Mouse (Mus musculus) kidney, embryonic 15.5 days (tissue): ENCODE results near the gene Baz2b. TPM values are rescaled to one million over a fixed set of nuclear protein-coding genes. Genes with fewer than 3 reads are reported as not detected.

Experiments used
- ATAC-seq: fragments of 200-750 bp; cut with Nextera tagmentation; replicated peaks from 2 replicates; pipeline ENCODE4 v1.8.0; 2017; ENCODE audit warnings: moderate TSS enrichment; ENCODE audit not compliant: low FRiP score
- H3K27ac ChIP-seq: fragments of 300-500 bp; sonication (generic); 2 replicates; pipeline ENCODE4 v1.5.1; 2015; ENCODE audit warnings: mild to moderate bottlenecking, inconsistent platforms
- H3K27me3 ChIP-seq: fragments of 300-500 bp; sonication (generic); 2 replicates; pipeline ENCODE4 v1.6.1; 2015; ENCODE audit warnings: inconsistent platforms
- H3K36me3 ChIP-seq: fragments of 300-500 bp; sonication (generic); 2 replicates; pipeline ENCODE4 v1.6.1; 2015; ENCODE audit warnings: inconsistent platforms
- H3K4me1 ChIP-seq: fragments of 300-500 bp; sonication (generic); 2 replicates; pipeline ENCODE4 v1.6.1; 2015; ENCODE audit warnings: inconsistent platforms
- H3K4me2 ChIP-seq: fragments of 300-500 bp; sonication (generic); 2 replicates; pipeline ENCODE4 v1.6.1; 2015; ENCODE audit warnings: moderate library complexity, mild to moderate bottlenecking, inconsistent platforms
- H3K4me3 ChIP-seq: fragments of 300-500 bp; sonication (generic); replicated peaks from 2 replicates; pipeline ENCODE4 v1.5.1; 2015; ENCODE audit warnings: mild to moderate bottlenecking, inconsistent platforms
- H3K9ac ChIP-seq: fragments of 300-500 bp; sonication (generic); 2 replicates; pipeline ENCODE4 v1.6.1; 2015; ENCODE audit warnings: mild to moderate bottlenecking, inconsistent platforms
- H3K9me3 ChIP-seq: fragments of 300-500 bp; sonication (generic); replicated peaks from 2 replicates; pipeline ENCODE4 v1.6.1; 2016; ENCODE audit warnings: inconsistent platforms
- WGBS: fragments of 180-500 bp; shearing (Covaris S2); methylation state at CpG from one replicate; pipeline ENCODE4 v1.1.7; 2015; ENCODE audit warnings: mixed read lengths; 5-methylcytosine and 5-hydroxymethylcytosine counted together
- polyA plus RNA-seq: library from polyadenylated mRNA; unstranded; fragments of >200 nt; fragmentation: Nextera tagmentation; extraction: Ambion mirVana; gene quantifications from 2 replicates; pipeline ENCODE4 v1.2.1, GENCODE M21; 2015

Gene Baz2b
- polyA plus RNA-seq, 1 experiment from 2014 or later, result 55.3 TPM

GRCm38 (mm10) chr2:59975772-59976171 is 233.9 kb downstream of the Baz2b start:
- Histone ChIP-seq H3K9ac (no peak overlapping the region), H3K27me3 (no peaks in the 10 kb centered on the region), H3K4me2 (no peak overlapping the region), H3K27ac (no peak overlapping the region), H3K4me3 (no peak overlapping the region), H3K36me3 (peaks cover 40% of the 10 kb centered on the region), H3K4me1 (0 out of 2 replicates have a peak, but pooled peaks cover 6% of the 10 kb centered on the region), H3K9me3 (no peaks in the 10 kb centered on the region)
- ATAC-seq, result no peak
- 85% methylated on average over 6 of the region's 6 CpGs for WGBS

GRCm38 (mm10) chr2:59973962-59974361 is 235.7 kb downstream of the Baz2b start:
- WGBS, result 93% methylated on average over 5 of the region's 5 CpGs
- ATAC-seq, result no peak

GRCm38 (mm10) chr2:59973104-59973641 is 236.5 kb downstream of the Baz2b start:
- no peak for ATAC-seq
- Histone ChIP-seq H3K4me1 (no peaks in the 10 kb centered on the region), H3K9me3 (no peaks in the 10 kb centered on the region), H3K27ac (no peak overlapping the region), H3K9ac (no peak overlapping the region), H3K36me3 (peaks cover 50% of the 10 kb centered on the region), H3K4me3 (no peak overlapping the region), H3K4me2 (no peak overlapping the region), H3K27me3 (no peaks in the 10 kb centered on the region)
- 83% methylated on average over 4 of the region's 4 CpGs for WGBS

More at GRCm38 (mm10) chr2:59973962-59974361, 235.7 kb downstream of the Baz2b start:
- Histone ChIP-seq H3K36me3 (peaks cover 47% of the 10 kb centered on the region), H3K4me1 (no peaks in the 10 kb centered on the region), H3K27ac (no peak overlapping the region), H3K9me3 (no peaks in the 10 kb centered on the region), H3K9ac (no peak overlapping the region), H3K4me2 (no peak overlapping the region), H3K27me3 (no peaks in the 10 kb centered on the region), H3K4me3 (no peak overlapping the region)

GRCm38 (mm10) chr2:59970511-59970910 is 239.1 kb downstream of the Baz2b start:
- Histone ChIP-seq H3K9me3 (no peaks in the 10 kb centered on the region), H3K27me3 (no peaks in the 10 kb centered on the region), H3K4me1 (no peaks in the 10 kb centered on the region), H3K4me3 (no peak overlapping the region), H3K36me3 (peaks cover 42% of the 10 kb centered on the region), H3K9ac (no peak overlapping the region), H3K4me2 (no peak overlapping the region), H3K27ac (no peak overlapping the region)
- no peak for ATAC-seq
- WGBS, result 79% methylated on average over 9 of the region's 9 CpGs

- WGBS, result 87% methylated on average over 10 of the region's 10 CpGs
- no peak for ATAC-seq
- no peak overlapping the region for H3K9ac ChIP-seq
- H3K36me3 ChIP-seq, result peaks cover 37% of the 10 kb centered on the region
- no peaks in the 10 kb centered on the region for H3K9me3 ChIP-seq
- H3K27me3 ChIP-seq, result no peaks in the 10 kb centered on the region
- no peak overlapping the region for H3K4me2 ChIP-seq
- H3K4me1 ChIP-seq, result no peaks in the 10 kb centered on the region
- no peak overlapping the region for H3K27ac ChIP-seq
- no peak overlapping the region for H3K4me3 ChIP-seq
Measured at GRCm38 (mm10) chr2:59969099-59969498, 240.5 kb downstream of the Baz2b start.

- no peak overlapping the region for H3K4me2 ChIP-seq
- WGBS, result 83% methylated on average over 7 of the region's 7 CpGs
- no peaks in the 10 kb centered on the region for H3K27me3 ChIP-seq
- no peaks in the 10 kb centered on the region for H3K4me1 ChIP-seq
- no peak overlapping the region for H3K27ac ChIP-seq
- no peak overlapping the region for H3K9ac ChIP-seq
- peaks cover 37% of the 10 kb centered on the region for H3K36me3 ChIP-seq
- no peak for ATAC-seq
- H3K9me3 ChIP-seq, result no peaks in the 10 kb centered on the region
- no peak overlapping the region for H3K4me3 ChIP-seq
Measured at GRCm38 (mm10) chr2:59968593-59968992, 241.0 kb downstream of the Baz2b start.

GRCm38 (mm10) chr2:59966454-59966853 is 243.2 kb downstream of the Baz2b start:
- H3K9me3 ChIP-seq, result no peaks in the 10 kb centered on the region
- no peak overlapping the region for H3K4me3 ChIP-seq
- H3K27ac ChIP-seq, result no peak overlapping the region
- H3K36me3 ChIP-seq, result peaks cover 54% of the 10 kb centered on the region
- H3K4me1 ChIP-seq, result no peaks in the 10 kb centered on the region
- no peak overlapping the region for H3K9ac ChIP-seq
- no peak overlapping the region for H3K4me2 ChIP-seq
- H3K27me3 ChIP-seq, result no peaks in the 10 kb centered on the region
- WGBS, result 91% methylated on average over 6 of the region's 6 CpGs
- no peak for ATAC-seq

GRCm38 (mm10) chr2:59963011-59963410 is 246.6 kb downstream of the Baz2b start:
- H3K9me3 ChIP-seq, result no peaks in the 10 kb centered on the region
- peaks cover 59% of the 10 kb centered on the region for H3K36me3 ChIP-seq
- ATAC-seq, result no peak
- WGBS, result 73% methylated on average over 5 of the region's 5 CpGs
- no peak overlapping the region for H3K4me2 ChIP-seq
- H3K4me1 ChIP-seq, result no peaks in the 10 kb centered on the region
- H3K27ac ChIP-seq, result no peak overlapping the region
- no peaks in the 10 kb centered on the region for H3K27me3 ChIP-seq
- no peak overlapping the region for H3K4me3 ChIP-seq
- H3K9ac ChIP-seq, result no peak overlapping the region

- Histone ChIP-seq H3K9me3 (no peaks in the 10 kb centered on the region), H3K4me2 (no peak overlapping the region), H3K27ac (no peak overlapping the region), H3K4me1 (no peaks in the 10 kb centered on the region), H3K4me3 (no peak overlapping the region), H3K9ac (no peak overlapping the region), H3K27me3 (no peaks in the 10 kb centered on the region), H3K36me3 (peaks cover 60% of the 10 kb centered on the region)
- no peak for ATAC-seq
- 80% methylated on average over 4 of the region's 4 CpGs for WGBS
Measured at GRCm38 (mm10) chr2:59962579-59962978, 247.1 kb downstream of the Baz2b start.

- H3K36me3 ChIP-seq, result peaks cover 66% of the 10 kb centered on the region
- no peak overlapping the region for H3K9ac ChIP-seq
- H3K27me3 ChIP-seq, result no peaks in the 10 kb centered on the region
- H3K4me1 ChIP-seq, result no peaks in the 10 kb centered on the region
- WGBS, result 91% methylated on average over 2 of the region's 2 CpGs
- H3K27ac ChIP-seq, result no peak overlapping the region
- H3K4me2 ChIP-seq, result no peak overlapping the region
- H3K9me3 ChIP-seq, result no peaks in the 10 kb centered on the region
- no peak for ATAC-seq
- H3K4me3 ChIP-seq, result no peak overlapping the region
Measured at GRCm38 (mm10) chr2:59960495-59960772, 249.2 kb downstream of the Baz2b start.

GRCm38 (mm10) chr2:59959668-59960494 is 249.8 kb downstream of the Baz2b start:
- Histone ChIP-seq H3K4me1 (no peaks in the 10 kb centered on the region), H3K9ac (no peak overlapping the region), H3K9me3 (no peaks in the 10 kb centered on the region), H3K27ac (no peak overlapping the region), H3K27me3 (no peaks in the 10 kb centered on the region), H3K4me3 (no peak overlapping the region), H3K4me2 (no peak overlapping the region), H3K36me3 (peaks cover 66% of the 10 kb centered on the region)
- WGBS, result 90% methylated on average over 14 of the region's 14 CpGs
- ATAC-seq, result no peak

- Histone ChIP-seq H3K36me3 (peaks cover 71% of the 10 kb centered on the region), H3K27ac (no peak overlapping the region), H3K27me3 (no peaks in the 10 kb centered on the region), H3K4me1 (no peaks in the 10 kb centered on the region), H3K4me3 (no peak overlapping the region), H3K9ac (no peak overlapping the region), H3K9me3 (no peaks in the 10 kb centered on the region), H3K4me2 (no peak overlapping the region)
- WGBS, result 81% methylated on average over 6 of the region's 6 CpGs
- ATAC-seq, result no peak
Measured at GRCm38 (mm10) chr2:59958543-59958942, 251.1 kb downstream of the Baz2b start.

- 90% methylated on average over 7 of the region's 7 CpGs for WGBS
- Histone ChIP-seq H3K4me3 (no peak overlapping the region), H3K27me3 (no peaks in the 10 kb centered on the region), H3K9ac (no peak overlapping the region), H3K9me3 (no peaks in the 10 kb centered on the region), H3K4me1 (no peaks in the 10 kb centered on the region), H3K4me2 (no peak overlapping the region), H3K27ac (no peak overlapping the region), H3K36me3 (peaks cover 65% of the 10 kb centered on the region)
- ATAC-seq, result no peak
Measured at GRCm38 (mm10) chr2:59955916-59956315, 253.7 kb downstream of the Baz2b start.
